Mouse (Mus musculus) layer of hippocampus, adult 9-11 months (tissue): ENCODE data around the gene P2rx3.

Source experiments
- DNase-seq: peaks from one replicate; pipeline ENCODE4 v3.0.0; 2022

The P2rx3 gene

DNA sequence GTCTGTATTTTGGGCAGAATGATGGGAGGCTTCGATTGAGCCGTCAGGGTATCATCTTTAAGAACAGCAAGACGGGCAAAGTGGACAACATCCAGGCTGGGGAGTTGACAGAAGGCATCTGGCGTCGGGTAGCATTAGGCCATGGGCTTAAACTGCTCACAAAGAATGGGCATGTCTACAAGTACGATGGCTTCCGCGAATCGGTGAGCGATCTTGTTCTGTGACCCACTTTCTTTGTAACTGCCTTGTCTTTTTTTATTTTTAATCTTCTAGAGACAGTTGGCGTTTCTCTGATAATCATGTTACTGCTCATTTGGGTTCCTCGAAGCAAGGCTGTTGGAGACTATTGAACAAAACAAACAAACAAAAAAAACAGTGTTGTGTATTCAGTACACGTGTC, 1.1 kb upstream of the P2rx3 start:
- no peak for DNase-seq

DNA sequence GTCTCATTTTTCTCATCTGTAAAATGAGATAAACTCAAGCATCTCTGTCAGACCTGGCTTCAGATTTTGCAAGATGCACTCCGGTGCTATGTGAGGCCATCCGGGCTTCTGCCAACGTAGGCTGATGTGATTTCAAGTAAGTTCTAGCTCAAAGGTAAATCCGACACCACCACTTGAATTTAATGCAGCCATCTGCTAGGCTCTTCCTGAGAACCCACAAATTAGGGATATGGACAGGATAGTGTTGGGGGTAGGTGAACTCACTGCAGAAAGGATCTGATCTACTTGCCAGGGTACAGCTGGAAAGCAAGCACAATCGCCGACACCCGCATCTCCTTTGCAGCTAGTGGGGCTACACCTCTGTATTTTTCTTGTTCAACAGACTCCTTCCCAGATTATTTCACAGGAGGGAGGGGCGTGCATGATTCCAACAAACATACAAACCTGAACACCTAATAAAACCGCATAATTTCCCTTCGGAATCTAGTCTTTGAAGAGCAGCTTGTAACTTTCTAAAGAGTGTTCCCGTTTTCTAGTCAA, 685 bp downstream of the P2rx3 start:
- DNase-seq = no peak

- no peak for DNase-seq
Observed at GRCm38 (mm10) chr2:85034169-85034568, 3.1 kb downstream of the P2rx3 start.

GRCm38 (mm10) chr2:85033121-85033520, 4.1 kb downstream of the P2rx3 start:
- DNase-seq = no peak

- DNase-seq = no peak
Observed at GRCm38 (mm10) chr2:85030989-85031388, 6.3 kb downstream of the P2rx3 start.

DNA sequence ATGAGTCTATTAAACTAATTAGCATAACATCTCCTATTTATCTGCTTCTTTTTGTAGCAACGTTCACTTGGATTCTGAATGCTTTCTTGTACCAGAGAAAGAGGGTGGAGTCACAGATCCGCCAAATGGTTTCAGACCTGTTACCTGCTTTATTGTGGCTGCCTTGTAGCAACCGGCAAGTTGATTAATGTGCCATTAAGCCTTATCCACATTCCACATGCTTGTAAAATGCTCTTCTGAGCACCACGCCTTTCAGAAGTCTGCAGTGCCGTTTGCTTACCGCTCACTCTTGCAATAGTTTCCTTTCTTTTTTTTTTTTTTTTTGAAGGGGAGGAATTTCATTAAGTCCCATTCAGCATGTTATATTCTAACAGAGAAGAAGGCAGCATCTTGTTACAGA, 7.4 kb downstream of the P2rx3 start:
- DNase-seq = no peak

- no peak for DNase-seq
Observed at GRCm38 (mm10) chr2:85027281-85027680, 10.0 kb downstream of the P2rx3 start.

GRCm38 (mm10) chr2:85026178-85026577, 11.1 kb downstream of the P2rx3 start:
- DNase-seq = no peak

GRCm38 (mm10) chr2:85022043-85022442, 15.2 kb downstream of the P2rx3 start:
- DNase-seq = no peak

DNA sequence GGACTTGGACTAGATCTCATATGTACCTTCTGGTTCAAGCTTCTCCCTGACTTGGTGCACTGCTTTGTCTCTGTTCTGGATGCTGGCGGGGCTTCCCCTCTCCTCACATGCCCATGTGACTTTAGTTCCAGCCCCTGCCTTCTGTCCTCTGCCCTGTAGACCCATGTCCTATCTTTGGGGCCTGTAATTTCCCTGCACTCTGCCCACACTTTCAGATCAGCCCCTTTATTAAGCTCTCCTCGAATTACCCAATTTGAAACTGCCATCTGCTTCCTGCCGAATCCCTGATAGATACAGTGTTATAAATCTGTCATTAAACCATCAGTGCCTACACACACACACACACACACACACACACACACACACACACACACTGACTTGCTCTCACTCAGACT, 22.7 kb downstream of the P2rx3 start:
- peak; percentile 68 for DNase-seq

DNA sequence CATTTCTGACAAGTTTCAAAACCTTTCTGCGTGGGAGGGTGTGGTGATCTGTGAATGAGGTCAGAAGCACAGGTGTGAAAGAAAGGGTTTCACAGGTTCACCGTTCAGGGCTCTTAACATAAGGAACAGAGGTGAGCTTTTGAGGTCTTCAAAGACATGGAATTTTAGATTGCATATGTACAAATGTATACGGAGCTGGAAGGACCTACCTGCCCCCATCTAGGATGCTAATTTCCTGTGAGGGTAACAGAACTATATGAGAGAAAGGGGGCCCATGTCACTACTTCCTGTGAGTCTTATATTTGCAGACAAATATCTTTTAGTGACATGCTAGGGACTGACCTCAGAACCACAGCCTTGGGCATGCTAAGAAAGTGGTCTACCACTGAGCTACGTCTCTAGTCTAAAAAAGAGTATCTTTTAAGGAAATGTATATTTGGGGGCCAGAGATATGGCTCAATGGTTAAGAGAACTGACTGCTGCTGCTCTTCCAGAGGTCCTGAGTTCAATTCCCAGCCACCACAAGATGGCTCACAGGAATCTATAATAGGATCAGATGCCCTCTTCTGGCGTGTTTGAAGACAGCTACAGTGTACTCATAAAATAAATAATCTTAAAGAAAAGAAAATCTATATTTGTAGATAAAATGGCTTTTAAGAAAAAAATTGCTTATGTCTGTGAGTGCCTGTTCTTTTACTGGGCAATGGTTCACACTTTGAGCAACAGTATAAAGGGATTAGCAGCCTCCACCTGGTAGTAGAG, 23.3 kb downstream of the P2rx3 start:
- DNase-seq = no peak

GRCm38 (mm10) chr2:85012679-85013078, 24.6 kb downstream of the P2rx3 start:
- no peak for DNase-seq

GRCm38 (mm10) chr2:85011906-85012604, 25.2 kb downstream of the P2rx3 start:
- no peak for DNase-seq

GRCm38 (mm10) chr2:85009212-85009611, 28.1 kb downstream of the P2rx3 start:
- DNase-seq = no peak

DNA sequence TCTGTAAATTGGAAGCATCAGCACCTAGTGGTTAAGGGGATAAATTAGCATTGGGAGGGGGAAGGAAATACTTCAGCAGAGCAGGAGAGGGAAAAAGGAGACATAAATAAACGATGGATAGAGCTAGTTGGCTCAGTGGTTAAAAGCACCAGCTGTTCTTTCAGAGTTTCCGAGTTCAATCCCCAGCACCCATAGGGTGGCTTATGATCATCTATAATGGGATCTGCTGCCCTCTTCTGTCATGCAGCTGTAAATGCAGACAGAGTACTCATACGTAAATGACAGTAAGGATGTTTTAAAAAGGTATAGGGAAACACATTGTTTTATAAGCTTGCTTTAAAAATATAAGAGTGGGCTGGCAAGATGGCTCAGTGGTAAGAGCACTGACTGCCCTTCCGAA, 29.5 kb downstream of the P2rx3 start:
- DNase-seq = no peak

DNA sequence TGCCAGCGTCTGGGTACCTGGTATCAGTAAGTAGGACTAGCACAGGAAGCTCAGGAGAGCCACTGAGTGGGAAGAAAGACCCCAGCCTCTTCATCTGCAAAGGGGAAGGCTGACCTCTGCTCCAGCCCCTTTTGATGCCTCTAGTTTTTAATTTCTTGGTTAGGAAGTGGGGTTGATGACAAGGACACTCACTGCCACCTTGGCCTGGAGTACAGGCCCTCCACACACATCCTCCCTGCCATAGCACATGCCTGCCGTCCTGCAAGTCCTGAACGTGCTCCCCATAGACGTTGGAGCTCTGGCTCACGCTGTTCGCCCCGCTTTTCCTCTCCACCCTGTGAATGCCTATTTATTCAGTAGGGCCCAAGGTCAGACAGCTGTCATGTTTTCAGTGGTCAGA, 30.7 kb downstream of the P2rx3 start:
- no peak for DNase-seq

- DNase-seq = peak; percentile 33
Observed at GRCm38 (mm10) chr2:85004341-85004740, 32.9 kb downstream of the P2rx3 start.

- DNase-seq = no peak
Observed at GRCm38 (mm10) chr2:85002575-85002974, 34.7 kb downstream of the P2rx3 start.

- DNase-seq = no peak
Observed at GRCm38 (mm10) chr2:85001497-85001896, 35.8 kb downstream of the P2rx3 start.

- no peak for DNase-seq
Observed at GRCm38 (mm10) chr2:84999486-85000181, 37.6 kb downstream of the P2rx3 start.

DNA sequence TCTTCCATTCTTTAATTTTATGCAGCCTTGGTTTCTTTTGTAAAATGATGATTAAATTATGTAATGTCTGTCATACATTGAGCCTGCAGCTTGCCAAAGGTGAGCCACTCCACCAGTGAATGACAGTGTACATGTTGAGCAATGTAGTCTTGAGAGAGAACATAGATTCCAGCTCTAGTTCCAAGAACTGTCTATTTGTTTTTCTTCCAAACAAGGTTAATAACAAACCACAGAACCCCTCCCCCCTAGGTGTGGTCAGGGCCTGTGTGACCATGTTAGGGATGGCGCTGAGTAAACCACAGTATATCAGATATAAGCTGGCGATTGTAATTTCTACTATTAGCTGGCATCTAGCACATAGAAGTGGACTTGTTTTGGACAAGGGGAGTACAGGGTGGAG, 40.9 kb downstream of the P2rx3 start:
- DNase-seq = no peak

- no peak for DNase-seq
Observed at GRCm38 (mm10) chr2:84987930-84988329, 49.3 kb downstream of the P2rx3 start, which contains the start of gene Prg3. Gene Prg3, plus strand, starts transcription at chr2:84988215.

DNA sequence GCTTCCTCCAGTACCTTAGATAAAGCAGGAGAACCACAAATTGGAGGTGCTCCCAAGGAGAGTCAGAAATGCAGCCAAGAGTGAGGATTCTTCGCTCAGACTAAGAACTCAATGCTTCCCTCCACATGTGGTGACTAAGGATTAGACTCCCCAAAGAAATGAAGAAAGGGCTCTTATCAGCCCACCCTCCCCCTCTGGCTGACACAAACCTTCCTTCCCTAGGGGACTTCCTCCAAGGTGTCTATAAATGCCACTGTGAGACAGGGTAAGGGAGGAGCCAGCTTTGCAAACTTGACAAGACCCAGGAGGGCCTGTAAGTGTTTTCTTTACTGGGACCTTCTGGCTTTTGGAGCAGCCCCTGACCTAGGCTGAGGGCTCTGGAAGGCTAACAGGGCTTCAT, 57.1 kb downstream of the P2rx3 start, which contains the start of gene Prg2:
Gene Prg2, plus strand, starts transcription at position 274 of the 400 bp plus-strand sequence.
- no peak for DNase-seq

DNA sequence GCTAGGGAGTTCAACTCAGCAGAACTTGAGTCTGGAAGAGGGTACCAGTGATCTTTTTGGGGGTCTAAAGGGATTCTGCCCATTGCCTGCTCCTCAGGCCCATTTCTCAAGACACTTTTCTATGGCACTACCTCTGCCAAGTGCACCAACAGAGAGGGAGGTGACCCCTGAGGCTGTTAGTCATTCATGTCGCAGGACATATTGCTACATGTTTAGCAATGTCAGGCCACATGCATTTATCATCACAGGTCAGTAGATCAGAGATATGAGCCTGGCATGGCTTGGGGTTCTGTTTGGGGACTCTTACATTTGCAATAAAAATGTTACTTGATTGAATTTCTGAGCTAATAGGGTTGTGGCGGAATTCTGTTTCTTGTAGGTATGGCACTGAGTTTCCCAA, 61.7 kb downstream of the P2rx3 start:
- DNase-seq = no peak
